Mouse (Mus musculus) liver, embryonic 13.5 days (tissue): ENCODE data around the gene Fam189a2. TPM values are rescaled to one million over a fixed set of nuclear protein-coding genes. Genes with fewer than 3 reads are reported as not detected.

Source experiments
- ATAC-seq: fragments of 200-750 bp; cut with Nextera tagmentation; 2 replicates; pipeline ENCODE4 v1.8.0; 2017; ENCODE audit warnings: low read depth, mild to moderate bottlenecking, moderate number of reproducible peaks, moderate library complexity
- DNase-seq: peaks from one replicate; pipeline ENCODE4 v3.0.0; 2022
- H3K27ac ChIP-seq: fragments of 300-500 bp; sonication (generic); 2 replicates; pipeline ENCODE4 v1.5.1; 2015; ENCODE audit warnings: moderate library complexity, mild to moderate bottlenecking, inconsistent platforms
- H3K27me3 ChIP-seq: fragments of 300-500 bp; sonication (generic); 2 replicates; pipeline ENCODE4 v1.6.1; 2015; ENCODE audit warnings: mild to moderate bottlenecking, inconsistent platforms
- H3K36me3 ChIP-seq: fragments of 300-500 bp; sonication (generic); 2 replicates; pipeline ENCODE4 v1.6.1; 2015; ENCODE audit warnings: mild to moderate bottlenecking, inconsistent platforms
- H3K4me1 ChIP-seq: fragments of 300-500 bp; sonication (generic); replicated peaks from 2 replicates; pipeline ENCODE4 v1.6.1; 2015; ENCODE audit warnings: inconsistent platforms
- H3K4me2 ChIP-seq: fragments of 300-500 bp; sonication (generic); 2 replicates; pipeline ENCODE4 v1.6.1; 2015; ENCODE audit warnings: inconsistent platforms, mild to moderate bottlenecking, moderate library complexity
- H3K4me3 ChIP-seq: fragments of 300-500 bp; sonication (generic); replicated peaks from 2 replicates; pipeline ENCODE4 v1.5.1; 2015; ENCODE audit warnings: mild to moderate bottlenecking, inconsistent platforms
- H3K9ac ChIP-seq: fragments of 300-500 bp; sonication (generic); 2 replicates; pipeline ENCODE4 v1.6.1; 2015; ENCODE audit warnings: mild to moderate bottlenecking, inconsistent platforms
- H3K9me3 ChIP-seq: fragments of 300-500 bp; sonication (generic); replicated peaks from 2 replicates; pipeline ENCODE4 v1.6.1; 2016; ENCODE audit warnings: inconsistent platforms
- WGBS: fragments of 180-500 bp; shearing (Covaris S2); methylation state at CpG from one replicate; pipeline ENCODE4 v1.1.7; 2015; ENCODE audit not compliant: insufficient replicate concordance; 5-methylcytosine and 5-hydroxymethylcytosine counted together
- polyA plus RNA-seq: library from polyadenylated mRNA; unstranded; fragments of >200 nt; fragmentation: Nextera tagmentation; extraction: Ambion mirVana; gene quantifications from 2 replicates; pipeline ENCODE4 v1.2.1, GENCODE M21; 2015

Fam189a2 gene
- polyA plus RNA-seq, 1 experiment from 2014 or later = 0.05 TPM

GRCm38 (mm10) chr19:23956299-23956975, 74.4 kb downstream of the Fam189a2 start:
- ATAC-seq = no peak
- 45% methylated on average over 17 of the region's 17 CpGs for WGBS
- DNase-seq = no peak
- no peaks in the 10 kb centered on the region for H3K27me3 ChIP-seq
- H3K9me3 ChIP-seq = no peaks in the 10 kb centered on the region
- H3K4me3 ChIP-seq = no peak overlapping the region
- H3K4me1 ChIP-seq = no peaks in the 10 kb centered on the region; the same call in 1 of the 2 replicates
- no peak overlapping the region for H3K9ac ChIP-seq
- H3K27ac ChIP-seq = no peak overlapping the region
- no peak overlapping the region for H3K4me2 ChIP-seq
- H3K36me3 ChIP-seq = no peaks in the 10 kb centered on the region

GRCm38 (mm10) chr19:23955461-23955860, 75.4 kb downstream of the Fam189a2 start:
- Histone ChIP-seq H3K27ac (no peak overlapping the region), H3K36me3 (no peaks in the 10 kb centered on the region), H3K27me3 (no peaks in the 10 kb centered on the region), H3K4me3 (no peak overlapping the region), H3K9me3 (no peaks in the 10 kb centered on the region), H3K4me1 (no peaks in the 10 kb centered on the region; the same call in 1 of the 2 replicates), H3K9ac (no peak overlapping the region), H3K4me2 (no peak overlapping the region)
- DNase-seq (no peak), ATAC-seq (no peak)
- WGBS = 76% methylated on average over 8 of the region's 8 CpGs

- Histone ChIP-seq H3K27ac (no peak overlapping the region), H3K9ac (no peak overlapping the region), H3K9me3 (no peaks in the 10 kb centered on the region), H3K27me3 (no peaks in the 10 kb centered on the region), H3K4me3 (no peak overlapping the region), H3K4me2 (no peak overlapping the region), H3K4me1 (no peaks in the 10 kb centered on the region), H3K36me3 (no peaks in the 10 kb centered on the region)
- no peak for ATAC-seq
- no peak for DNase-seq
- 46% methylated on average over 12 of the region's 12 CpGs for WGBS
Measured at GRCm38 (mm10) chr19:23948301-23949000, 82.4 kb downstream of the Fam189a2 start.

GRCm38 (mm10) chr19:23947871-23948270, 82.9 kb downstream of the Fam189a2 start:
- Histone ChIP-seq H3K27me3 (no peaks in the 10 kb centered on the region), H3K4me1 (no peaks in the 10 kb centered on the region), H3K9me3 (no peaks in the 10 kb centered on the region), H3K4me2 (no peak overlapping the region), H3K4me3 (no peak overlapping the region), H3K9ac (no peak overlapping the region), H3K36me3 (no peaks in the 10 kb centered on the region), H3K27ac (no peak overlapping the region)
- ATAC-seq (no peak), DNase-seq (no peak)
- 51% methylated on average over 4 of the region's 4 CpGs for WGBS

GRCm38 (mm10) chr19:23946751-23947150, 84.1 kb downstream of the Fam189a2 start:
- DNase-seq = no peak
- Histone ChIP-seq H3K9me3 (no peaks in the 10 kb centered on the region), H3K4me2 (no peak overlapping the region), H3K4me3 (no peak overlapping the region), H3K9ac (no peak overlapping the region), H3K4me1 (no peaks in the 10 kb centered on the region), H3K27ac (no peak overlapping the region), H3K27me3 (no peaks in the 10 kb centered on the region), H3K36me3 (no peaks in the 10 kb centered on the region)
- no peak for ATAC-seq
- WGBS = 62% methylated on average over 4 of the region's 4 CpGs

- Histone ChIP-seq H3K9me3 (no peaks in the 10 kb centered on the region), H3K36me3 (no peaks in the 10 kb centered on the region), H3K27ac (no peak overlapping the region), H3K4me2 (no peak overlapping the region), H3K27me3 (no peaks in the 10 kb centered on the region), H3K4me3 (no peak overlapping the region), H3K4me1 (no peaks in the 10 kb centered on the region), H3K9ac (no peak overlapping the region)
- DNase-seq (no peak), ATAC-seq (no peak)
- 58% methylated on average over 6 of the region's 6 CpGs for WGBS
Measured at GRCm38 (mm10) chr19:23946026-23946685, 84.7 kb downstream of the Fam189a2 start.

- H3K27ac ChIP-seq = no peak overlapping the region
- WGBS = 67% methylated on average over 7 of the region's 7 CpGs
- no peak for DNase-seq
Measured at GRCm38 (mm10) chr19:23942886-23943285, 87.9 kb downstream of the Fam189a2 start.

GRCm38 (mm10) chr19:23941422-23941949, 89.3 kb downstream of the Fam189a2 start:
- Histone ChIP-seq H3K27ac (no peak overlapping the region), H3K27me3 (no peaks in the 10 kb centered on the region), H3K4me3 (no peak overlapping the region), H3K4me2 (no peak overlapping the region), H3K4me1 (no peaks in the 10 kb centered on the region), H3K36me3 (no peaks in the 10 kb centered on the region), H3K9me3 (no peaks in the 10 kb centered on the region), H3K9ac (no peak overlapping the region)
- 67% methylated on average over 12 of the region's 12 CpGs for WGBS
- ATAC-seq (no peak), DNase-seq (no peak)

More at GRCm38 (mm10) chr19:23942886-23943285, 87.9 kb downstream of the Fam189a2 start:
- no peak for ATAC-seq
- no peaks in the 10 kb centered on the region for H3K27me3 ChIP-seq
- no peaks in the 10 kb centered on the region for H3K9me3 ChIP-seq
- no peak overlapping the region for H3K4me2 ChIP-seq
- no peak overlapping the region for H3K9ac ChIP-seq
- no peaks in the 10 kb centered on the region for H3K36me3 ChIP-seq
- H3K4me1 ChIP-seq = no peaks in the 10 kb centered on the region
- no peak overlapping the region for H3K4me3 ChIP-seq

GRCm38 (mm10) chr19:23930826-23931225, 100.0 kb downstream of the Fam189a2 start:
- Histone ChIP-seq H3K27ac (no peak overlapping the region), H3K9ac (no peak overlapping the region), H3K9me3 (no peaks in the 10 kb centered on the region), H3K36me3 (no peaks in the 10 kb centered on the region), H3K27me3 (no peaks in the 10 kb centered on the region), H3K4me3 (no peak overlapping the region), H3K4me1 (no peaks in the 10 kb centered on the region), H3K4me2 (no peak overlapping the region)
- WGBS = 83% methylated on average over 5 of the region's 5 CpGs
- no peak for ATAC-seq
- no peak for DNase-seq

GRCm38 (mm10) chr19:23925541-23925940, 105.3 kb downstream of the Fam189a2 start:
- 77% methylated on average over 5 of the region's 5 CpGs for WGBS
- Histone ChIP-seq H3K4me2 (no peak overlapping the region), H3K36me3 (no peaks in the 10 kb centered on the region), H3K9me3 (no peaks in the 10 kb centered on the region), H3K9ac (no peak overlapping the region), H3K4me1 (no peaks in the 10 kb centered on the region), H3K4me3 (no peak overlapping the region), H3K27ac (no peak overlapping the region), H3K27me3 (no peaks in the 10 kb centered on the region)
- ATAC-seq = no peak
- DNase-seq = no peak

- H3K27me3 ChIP-seq = no peaks in the 10 kb centered on the region
- H3K9me3 ChIP-seq = no peaks in the 10 kb centered on the region
- 65% methylated on average over 9 of the region's 9 CpGs for WGBS
- no peak overlapping the region for H3K27ac ChIP-seq
- no peak overlapping the region for H3K4me2 ChIP-seq
- H3K4me1 ChIP-seq = no peaks in the 10 kb centered on the region
- DNase-seq (no peak), ATAC-seq (no peak)
- H3K36me3 ChIP-seq = no peaks in the 10 kb centered on the region
- H3K4me3 ChIP-seq = no peak overlapping the region
- H3K9ac ChIP-seq = no peak overlapping the region
Measured at GRCm38 (mm10) chr19:23924791-23925190, 106.0 kb downstream of the Fam189a2 start.
